Mouse (Mus musculus): ENCODE data around the gene L3hypdh.

DNA sequence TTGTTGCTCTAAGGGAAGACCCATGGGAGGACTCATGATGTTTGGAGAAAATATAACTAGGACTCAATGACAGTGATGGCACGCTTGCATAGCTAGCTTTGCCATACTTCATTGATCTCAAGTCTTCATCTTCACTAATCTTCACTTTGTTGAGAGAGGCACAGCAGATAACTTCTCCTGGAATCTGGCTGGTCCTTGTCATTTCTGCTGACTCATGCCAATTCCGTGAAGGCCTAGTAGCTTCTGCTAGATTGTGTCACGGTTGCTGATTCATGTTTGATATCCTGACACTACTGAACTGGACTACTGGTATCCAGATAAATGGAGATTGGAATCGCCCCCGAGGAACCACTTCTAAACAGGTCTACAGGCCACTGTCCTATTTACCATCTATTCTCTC is 61.7 kb downstream of the L3hypdh start:
- TF ChIP-seq CTCF (IDR thresholded peaks at IDR 0.05; ENCODE audit: low read depth), result no peak
- TF ChIP-seq EP300 (IDR thresholded peaks at IDR 0.05; ENCODE audit: low read depth), result no peak
